Mouse (Mus musculus): ENCODE results near the gene Vmn1r209. TPM values are rescaled to one million over a fixed set of nuclear protein-coding genes. Genes with fewer than 3 reads are reported as not detected.

The Vmn1r209 gene
- polyA plus RNA-seq, 1 experiment from 2014 or later, result not detected

Other genes starting within 250 kb of the Vmn1r209 start
- gene Vmn1r205, start 216.7 kb downstream of the Vmn1r209 start, polyA plus RNA-seq (2015; fragmentation: Nextera tagmentation; extraction: Ambion mirVana), result not detected in 2 replicates
- gene Vmn1r206, start 185.4 kb downstream of the Vmn1r209 start, polyA plus RNA-seq (2015; fragmentation: Nextera tagmentation; extraction: Ambion mirVana), result not detected in 2 replicates
- not detected in 2 replicates for gene Vmn1r207-ps, start 80.1 kb downstream of the Vmn1r209 start, polyA plus RNA-seq (2015; fragmentation: Nextera tagmentation; extraction: Ambion mirVana)
- gene Vmn1r208, start 32.3 kb downstream of the Vmn1r209 start, polyA plus RNA-seq (2015; fragmentation: Nextera tagmentation; extraction: Ambion mirVana), result not detected in 2 replicates
- gene Vmn1r210, start 21.7 kb upstream of the Vmn1r209 start, polyA plus RNA-seq (2015; fragmentation: Nextera tagmentation; extraction: Ambion mirVana), result not detected in 2 replicates
- not detected in 2 replicates for gene Vmn1r211, start 47.9 kb upstream of the Vmn1r209 start, polyA plus RNA-seq (2015; fragmentation: Nextera tagmentation; extraction: Ambion mirVana)
- not detected in 2 replicates for gene Vmn1r212, start 74.5 kb upstream of the Vmn1r209 start, polyA plus RNA-seq (2015; fragmentation: Nextera tagmentation; extraction: Ambion mirVana)
- not detected in 2 replicates for gene Vmn1r213, start 198.0 kb upstream of the Vmn1r209 start, polyA plus RNA-seq (2015; fragmentation: Nextera tagmentation; extraction: Ambion mirVana)
- gene Vmn1r214, start 220.7 kb upstream of the Vmn1r209 start, polyA plus RNA-seq (2015; fragmentation: Nextera tagmentation; extraction: Ambion mirVana), result not detected in 2 replicates

All from midbrain, embryonic 13.5 days (tissue).